Mouse (Mus musculus): ENCODE results near the gene Tuba3b.

DNA sequence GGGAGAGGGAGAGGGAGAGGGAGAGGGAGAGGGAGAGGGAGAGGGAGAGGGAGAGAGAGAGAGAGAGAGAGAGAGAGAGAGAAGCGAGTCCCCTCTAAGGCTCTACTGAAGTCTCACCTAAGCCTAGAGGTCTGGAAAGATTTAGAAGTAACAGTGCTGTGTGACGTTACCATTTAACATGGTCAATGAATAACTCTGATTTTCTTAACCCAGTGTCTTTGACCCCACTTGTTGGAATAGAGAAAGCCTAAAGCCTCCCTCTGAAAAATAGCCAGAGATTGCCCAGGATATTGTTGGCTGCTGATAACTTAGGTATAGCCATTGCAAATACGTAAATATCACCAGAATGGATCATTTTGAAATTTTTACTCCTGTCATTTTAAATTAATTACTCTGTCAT, 35.8 kb upstream of the Tuba3b start:
- TF ChIP-seq EP300 (IDR thresholded peaks at IDR 0.05; ENCODE audit: low read depth) = no peak
- no peak for TF ChIP-seq CTCF (IDR thresholded peaks at IDR 0.05; ENCODE audit: low read depth)
